Mouse (Mus musculus): ENCODE results near the gene Cpeb4. TPM values are rescaled to one million over a fixed set of nuclear protein-coding genes. Genes with fewer than 3 reads are reported as not detected.

Gene Cpeb4
- polyA plus RNA-seq, 1 experiment from 2014 or later, result 5.0 TPM

DNA sequence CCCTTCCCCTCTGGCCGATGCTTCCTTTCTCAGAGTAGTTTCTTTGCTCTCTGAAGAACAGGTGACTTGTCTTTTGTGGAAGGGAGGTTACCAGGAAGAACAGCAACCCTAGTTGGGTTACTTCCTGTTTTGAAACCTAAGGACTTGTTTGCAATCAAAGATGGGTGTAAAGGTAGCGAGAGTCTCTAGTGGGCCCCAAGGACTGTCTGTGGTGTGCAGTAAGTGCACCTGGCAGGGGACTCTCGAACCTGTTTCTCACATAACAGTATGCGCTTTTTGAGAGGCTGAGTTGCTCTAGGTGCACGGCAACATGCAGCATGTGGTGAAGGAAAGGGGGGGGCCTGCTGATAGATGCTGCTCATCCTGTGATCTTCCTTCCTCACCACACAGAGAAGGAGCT, 40.0 kb upstream of the Cpeb4 start:
- no peak overlapping the region for H3K4me2 ChIP-seq (replicated peaks; ENCODE audit: low read depth, low read length)
- H3K4me1 ChIP-seq (ENCODE audit: control insufficient read depth, insufficient read depth, low read length), result peaks cover 16% of the 10 kb centered on the region
- H3K27me3 ChIP-seq (ENCODE audit: control insufficient read depth, insufficient read depth, low read length), result no peaks in the 10 kb centered on the region
- H3K9me3 ChIP-seq (ENCODE audit: control insufficient read depth, low read length), result no peaks in the 10 kb centered on the region
- H3K9ac ChIP-seq (ENCODE audit: low read depth, low read length), result no peak overlapping the region
- ATAC-seq (ENCODE audit: low FRiP score, low TSS enrichment), result no peak
- no peak overlapping the region for H3K27ac ChIP-seq (ENCODE audit: low read depth, low read length)
- H3K36me3 ChIP-seq (ENCODE audit: control insufficient read depth, insufficient read depth, low read length), result no peaks in the 10 kb centered on the region
- no peak overlapping the region for H3K4me3 ChIP-seq (ENCODE audit: low read length)
- WGBS, result 77% methylated on average over 5 of the region's 5 CpGs

DNA sequence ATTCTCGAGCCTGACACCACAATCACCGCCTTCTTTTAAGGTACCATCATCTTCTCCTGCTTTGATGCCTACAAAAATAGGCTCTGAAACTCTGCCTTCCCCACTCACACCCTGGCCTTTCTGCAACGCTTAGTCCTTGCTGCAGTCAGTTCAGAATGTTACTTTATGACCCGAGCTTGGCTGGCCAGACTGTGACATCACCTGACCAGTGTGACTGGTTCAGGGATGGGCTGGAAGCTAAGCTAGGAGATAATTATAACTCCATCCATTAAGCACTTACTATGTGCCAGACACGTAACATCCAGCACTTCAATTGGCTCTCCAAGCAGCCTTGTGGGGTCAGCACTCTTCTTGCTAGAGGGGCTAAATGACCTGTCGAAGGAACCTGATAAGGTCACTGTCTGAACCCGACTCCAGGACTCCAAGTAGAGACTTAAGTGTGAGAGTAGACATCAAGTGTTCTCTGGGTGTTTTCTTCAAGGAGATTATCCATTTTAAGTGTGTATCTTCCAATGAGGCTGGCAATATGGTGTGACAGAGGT, 39.5 kb upstream of the Cpeb4 start:
- Histone ChIP-seq H3K9ac (ENCODE audit: low read depth, low read length) (no peak overlapping the region), H3K27ac (ENCODE audit: low read depth, low read length) (no peak overlapping the region), H3K4me1 (ENCODE audit: control insufficient read depth, insufficient read depth, low read length) (peaks cover 16% of the 10 kb centered on the region), H3K4me3 (ENCODE audit: low read length) (no peak overlapping the region), H3K36me3 (ENCODE audit: control insufficient read depth, insufficient read depth, low read length) (no peaks in the 10 kb centered on the region), H3K27me3 (ENCODE audit: control insufficient read depth, insufficient read depth, low read length) (no peaks in the 10 kb centered on the region), H3K9me3 (ENCODE audit: control insufficient read depth, low read length) (no peaks in the 10 kb centered on the region), H3K4me2 (replicated peaks; ENCODE audit: low read depth, low read length) (no peak overlapping the region)
- 67% methylated on average over 7 of the region's 7 CpGs for WGBS
- no peak for ATAC-seq (ENCODE audit: low FRiP score, low TSS enrichment)

DNA sequence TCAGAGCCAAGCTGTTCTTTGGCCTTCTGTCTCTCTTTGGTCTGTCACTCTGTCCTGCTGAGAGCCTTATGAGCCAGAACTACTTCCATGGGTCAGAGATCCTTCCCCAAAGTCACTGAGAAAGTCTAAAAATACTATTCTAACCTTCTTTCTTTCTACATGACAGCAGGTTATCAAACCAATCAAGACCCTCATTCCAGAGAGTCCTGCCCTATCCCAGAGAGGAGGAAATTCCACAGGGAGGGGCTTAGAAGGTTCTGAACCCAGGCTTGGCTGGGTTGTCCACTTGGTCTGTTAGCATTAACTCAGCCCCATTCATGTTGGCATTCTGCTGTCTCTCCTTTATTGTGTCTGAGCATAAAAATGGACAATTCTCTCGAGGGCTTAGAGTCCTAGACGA, 38.5 kb upstream of the Cpeb4 start:
- ATAC-seq (ENCODE audit: low FRiP score, low TSS enrichment), result no peak
- H3K36me3 ChIP-seq (ENCODE audit: control insufficient read depth, insufficient read depth, low read length), result no peaks in the 10 kb centered on the region
- no peak overlapping the region for H3K4me2 ChIP-seq (replicated peaks; ENCODE audit: low read depth, low read length)
- WGBS, result 61% methylated on average over 2 of the region's 2 CpGs
- H3K9me3 ChIP-seq (ENCODE audit: control insufficient read depth, low read length), result no peaks in the 10 kb centered on the region
- H3K27me3 ChIP-seq (ENCODE audit: control insufficient read depth, insufficient read depth, low read length), result no peaks in the 10 kb centered on the region
- no peak overlapping the region for H3K9ac ChIP-seq (ENCODE audit: low read depth, low read length)
- peaks cover 16% of the 10 kb centered on the region for H3K4me1 ChIP-seq (ENCODE audit: control insufficient read depth, insufficient read depth, low read length)
- H3K4me3 ChIP-seq (ENCODE audit: low read length), result no peak overlapping the region
- H3K27ac ChIP-seq (ENCODE audit: low read depth, low read length), result no peak overlapping the region

DNA sequence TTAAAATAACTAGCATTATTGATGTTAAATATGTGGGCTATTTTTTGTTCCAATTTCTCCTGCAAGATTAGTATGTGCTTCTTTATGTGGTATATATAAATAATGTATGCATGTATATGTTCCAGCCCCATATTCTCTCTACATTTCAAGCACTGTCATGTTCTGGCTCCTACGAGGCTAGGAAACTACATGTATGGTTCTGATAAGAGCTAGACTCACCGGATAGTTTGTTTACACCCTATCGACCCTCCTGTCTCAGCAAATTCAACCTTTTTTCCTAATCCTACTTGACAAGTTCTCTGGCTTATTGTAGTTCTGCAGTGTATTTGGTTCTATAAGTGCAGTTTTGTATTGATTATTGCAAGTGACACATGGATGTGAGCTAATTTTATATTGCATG, 36.7 kb upstream of the Cpeb4 start:
- Histone ChIP-seq H3K9ac (ENCODE audit: low read depth, low read length) (no peak overlapping the region), H3K27me3 (ENCODE audit: control insufficient read depth, insufficient read depth, low read length) (no peaks in the 10 kb centered on the region), H3K36me3 (ENCODE audit: control insufficient read depth, insufficient read depth, low read length) (no peaks in the 10 kb centered on the region), H3K27ac (ENCODE audit: low read depth, low read length) (no peak overlapping the region), H3K4me2 (replicated peaks; ENCODE audit: low read depth, low read length) (no peak overlapping the region), H3K4me1 (ENCODE audit: control insufficient read depth, insufficient read depth, low read length) (peaks cover 18% of the 10 kb centered on the region), H3K9me3 (ENCODE audit: control insufficient read depth, low read length) (no peaks in the 10 kb centered on the region), H3K4me3 (ENCODE audit: low read length) (no peak overlapping the region)
- 92% methylated on average over 3 of the region's 3 CpGs for WGBS
- no peak for ATAC-seq (ENCODE audit: low FRiP score, low TSS enrichment)

DNA sequence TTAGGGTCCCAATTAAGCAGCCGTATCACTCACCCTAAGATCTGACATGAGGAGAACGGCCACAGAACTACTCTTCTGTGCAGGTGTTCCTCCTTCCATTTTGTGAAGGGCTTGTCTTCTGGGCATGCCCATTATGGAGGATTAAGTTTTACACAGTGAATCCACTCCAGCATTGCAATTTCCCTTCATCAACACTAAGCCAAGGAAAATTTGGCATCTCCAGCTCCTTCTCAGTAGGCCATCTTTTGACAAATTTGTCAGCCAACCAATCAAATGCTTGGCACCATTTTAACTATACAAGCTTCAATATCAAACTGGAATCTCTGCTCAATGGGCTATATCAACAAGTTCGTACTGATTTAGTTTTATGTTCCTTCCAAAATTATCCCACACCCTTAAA, 34.8 kb upstream of the Cpeb4 start:
- no peak for ATAC-seq (ENCODE audit: low FRiP score, low TSS enrichment)
- H3K9me3 ChIP-seq (ENCODE audit: control insufficient read depth, low read length), result no peaks in the 10 kb centered on the region
- H3K4me1 ChIP-seq (ENCODE audit: control insufficient read depth, insufficient read depth, low read length), result peaks cover 8% of the 10 kb centered on the region; the same call in 1 of the 2 replicates
- no peak overlapping the region for H3K27ac ChIP-seq (ENCODE audit: low read depth, low read length)
- H3K4me2 ChIP-seq (replicated peaks; ENCODE audit: low read depth, low read length), result no peak overlapping the region
- H3K36me3 ChIP-seq (ENCODE audit: control insufficient read depth, insufficient read depth, low read length), result no peaks in the 10 kb centered on the region
- H3K27me3 ChIP-seq (ENCODE audit: control insufficient read depth, insufficient read depth, low read length), result no peaks in the 10 kb centered on the region
- WGBS, result 83% methylated on average over 3 of the region's 3 CpGs
- no peak overlapping the region for H3K9ac ChIP-seq (ENCODE audit: low read depth, low read length)
- no peak overlapping the region for H3K4me3 ChIP-seq (ENCODE audit: low read length)

DNA sequence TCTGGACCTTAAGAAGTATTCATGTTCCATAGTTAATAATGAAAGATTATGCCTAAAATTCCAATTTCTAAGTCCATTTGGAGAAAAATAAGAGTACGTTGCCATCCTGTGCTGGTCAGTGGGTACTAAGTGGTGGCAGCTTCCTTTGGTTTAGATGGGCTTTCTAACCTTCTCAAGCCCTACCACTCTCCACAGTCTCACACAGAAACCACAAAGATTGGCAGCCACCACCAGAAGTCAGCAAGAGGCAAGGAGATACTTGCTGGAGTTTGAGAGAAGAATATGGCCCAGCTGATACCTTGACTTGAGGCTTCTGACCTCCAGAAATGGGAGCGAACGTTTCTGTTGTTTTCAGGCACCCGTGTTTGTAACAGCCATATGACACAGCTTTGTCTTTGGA, 34.3 kb upstream of the Cpeb4 start:
- WGBS, result 87% methylated on average over 4 of the region's 4 CpGs
- H3K9ac ChIP-seq (ENCODE audit: low read depth, low read length), result no peak overlapping the region
- H3K4me1 ChIP-seq (ENCODE audit: control insufficient read depth, insufficient read depth, low read length), result peaks cover 8% of the 10 kb centered on the region; the same call in 1 of the 2 replicates
- H3K27me3 ChIP-seq (ENCODE audit: control insufficient read depth, insufficient read depth, low read length), result no peaks in the 10 kb centered on the region
- no peak for ATAC-seq (ENCODE audit: low FRiP score, low TSS enrichment)
- no peak overlapping the region for H3K4me3 ChIP-seq (ENCODE audit: low read length)
- H3K4me2 ChIP-seq (replicated peaks; ENCODE audit: low read depth, low read length), result no peak overlapping the region
- H3K27ac ChIP-seq (ENCODE audit: low read depth, low read length), result no peak overlapping the region
- no peaks in the 10 kb centered on the region for H3K9me3 ChIP-seq (ENCODE audit: control insufficient read depth, low read length)
- H3K36me3 ChIP-seq (ENCODE audit: control insufficient read depth, insufficient read depth, low read length), result no peaks in the 10 kb centered on the region

DNA sequence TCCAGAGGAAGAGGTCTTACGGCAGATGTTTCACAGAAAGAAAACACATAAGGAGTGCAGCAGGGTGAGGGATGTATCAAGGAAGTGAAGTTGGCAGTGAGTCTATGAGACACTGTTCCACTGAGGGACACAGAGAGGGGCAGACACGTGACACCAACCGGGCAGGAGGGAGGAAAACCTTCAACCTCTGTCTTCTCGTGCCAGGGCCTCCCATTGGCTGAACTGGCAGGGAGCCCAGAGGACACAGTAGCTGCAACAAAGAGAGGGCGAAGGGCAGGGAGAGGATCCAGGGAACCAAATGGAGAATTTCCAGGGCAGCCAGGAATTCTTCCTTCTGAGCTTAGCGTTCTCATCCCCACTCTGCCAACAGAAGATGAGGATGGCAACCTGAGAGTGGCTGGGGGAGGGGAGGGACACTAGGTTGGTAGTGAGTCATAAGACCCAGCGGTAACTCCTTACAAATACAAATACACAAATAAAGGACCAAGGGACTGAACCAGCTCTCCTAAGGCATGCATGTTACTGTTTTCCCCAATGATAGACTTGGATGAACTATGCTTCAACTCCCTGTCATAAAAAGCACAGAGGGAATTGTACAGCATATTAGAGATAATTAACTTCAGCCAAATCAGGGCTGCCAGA, 33.4 kb upstream of the Cpeb4 start:
- no peak overlapping the region for H3K27ac ChIP-seq (ENCODE audit: low read depth, low read length)
- peaks cover 8% of the 10 kb centered on the region; the same call in 1 of the 2 replicates for H3K4me1 ChIP-seq (ENCODE audit: control insufficient read depth, insufficient read depth, low read length)
- WGBS, result 50% methylated on average over 7 of the region's 7 CpGs
- no peaks in the 10 kb centered on the region for H3K27me3 ChIP-seq (ENCODE audit: control insufficient read depth, insufficient read depth, low read length)
- no peaks in the 10 kb centered on the region for H3K36me3 ChIP-seq (ENCODE audit: control insufficient read depth, insufficient read depth, low read length)
- H3K4me2 ChIP-seq (replicated peaks; ENCODE audit: low read depth, low read length), result no peak overlapping the region
- H3K9ac ChIP-seq (ENCODE audit: low read depth, low read length), result no peak overlapping the region
- no peak for ATAC-seq (ENCODE audit: low FRiP score, low TSS enrichment)
- no peak overlapping the region for H3K4me3 ChIP-seq (ENCODE audit: low read length)
- no peaks in the 10 kb centered on the region for H3K9me3 ChIP-seq (ENCODE audit: control insufficient read depth, low read length)

DNA sequence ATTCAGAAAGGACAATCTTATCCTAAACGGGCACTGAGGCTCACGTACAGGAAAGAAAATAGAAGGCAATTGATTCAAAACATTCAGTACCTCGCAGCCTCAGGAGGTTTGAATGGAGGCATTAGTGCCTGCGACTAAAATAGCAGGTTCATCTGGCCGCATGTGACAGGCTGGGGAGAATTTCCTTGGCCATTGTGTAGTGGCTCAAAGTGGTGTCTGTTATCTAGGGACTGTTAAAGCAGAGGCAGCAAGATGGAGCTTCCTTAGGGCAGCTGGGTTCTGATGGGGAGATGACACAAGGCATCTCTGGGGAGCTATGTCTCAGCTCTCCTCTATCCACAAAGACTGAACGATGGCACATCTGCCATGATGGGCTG, 32.9 kb upstream of the Cpeb4 start:
- H3K4me1 ChIP-seq (ENCODE audit: control insufficient read depth, insufficient read depth, low read length), result peaks cover 8% of the 10 kb centered on the region; the same call in 1 of the 2 replicates
- no peak overlapping the region for H3K27ac ChIP-seq (ENCODE audit: low read depth, low read length)
- no peak for ATAC-seq (ENCODE audit: low FRiP score, low TSS enrichment)
- 75% methylated on average over 6 of the region's 6 CpGs for WGBS
- no peak overlapping the region for H3K9ac ChIP-seq (ENCODE audit: low read depth, low read length)
- no peaks in the 10 kb centered on the region for H3K36me3 ChIP-seq (ENCODE audit: control insufficient read depth, insufficient read depth, low read length)
- H3K4me3 ChIP-seq (ENCODE audit: low read length), result no peak overlapping the region
- H3K9me3 ChIP-seq (ENCODE audit: control insufficient read depth, low read length), result no peaks in the 10 kb centered on the region
- no peak overlapping the region for H3K4me2 ChIP-seq (replicated peaks; ENCODE audit: low read depth, low read length)
- H3K27me3 ChIP-seq (ENCODE audit: control insufficient read depth, insufficient read depth, low read length), result no peaks in the 10 kb centered on the region

DNA sequence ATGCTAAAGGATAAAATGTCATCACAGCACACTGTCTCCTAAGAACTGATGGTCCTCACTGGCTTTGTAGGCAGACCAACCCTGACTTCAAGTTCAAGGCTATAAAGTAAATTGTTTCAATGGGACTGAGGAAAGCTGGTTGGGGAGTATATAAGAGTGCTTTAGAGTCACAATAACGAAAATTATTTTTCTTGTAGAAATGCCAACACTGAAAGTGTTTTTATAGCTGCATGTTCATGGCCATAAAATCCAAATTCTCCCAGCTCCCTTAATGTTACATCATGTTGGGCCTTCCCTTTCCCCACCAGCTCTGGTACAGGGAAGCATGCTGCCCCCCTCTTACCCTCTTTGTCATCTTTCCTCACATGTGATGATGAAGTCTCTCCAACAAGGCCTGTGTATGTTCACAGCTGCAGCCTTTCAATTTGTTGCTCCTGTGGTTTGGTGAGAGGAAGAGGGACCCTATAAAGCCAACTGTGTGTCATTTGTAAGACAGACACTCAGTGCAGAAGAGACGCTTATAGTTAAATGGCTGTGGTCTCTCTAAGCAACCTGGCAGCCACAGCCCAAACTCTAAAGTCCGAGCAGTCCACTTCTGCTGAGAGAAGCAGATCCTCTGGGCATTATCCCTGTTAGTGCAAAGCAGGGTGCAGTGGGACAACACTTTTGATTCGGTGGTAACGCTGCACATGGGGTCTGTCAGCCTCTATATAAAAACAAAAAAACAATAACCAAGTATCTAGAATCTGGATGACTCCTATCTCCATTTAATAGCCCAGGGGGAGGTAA, 29.6 kb upstream of the Cpeb4 start:
- ATAC-seq (ENCODE audit: low FRiP score, low TSS enrichment), result no peak
- no peak overlapping the region for H3K4me3 ChIP-seq (ENCODE audit: low read length)

More for the DNA sequence above, 29.6 kb upstream of the Cpeb4 start:
- Histone ChIP-seq H3K36me3 (ENCODE audit: control insufficient read depth, insufficient read depth, low read length) (no peaks in the 10 kb centered on the region), H3K9ac (ENCODE audit: low read depth, low read length) (no peak overlapping the region), H3K27ac (ENCODE audit: low read depth, low read length) (no peak overlapping the region), H3K27me3 (ENCODE audit: control insufficient read depth, insufficient read depth, low read length) (no peaks in the 10 kb centered on the region), H3K4me1 (ENCODE audit: control insufficient read depth, insufficient read depth, low read length) (peaks cover 8% of the 10 kb centered on the region; the same call in 1 of the 2 replicates), H3K4me2 (replicated peaks; ENCODE audit: low read depth, low read length) (no peak overlapping the region), H3K9me3 (ENCODE audit: control insufficient read depth, low read length) (no peaks in the 10 kb centered on the region)
- 73% methylated on average over 5 of the region's 5 CpGs for WGBS

Data from kidney, embryonic 14.5 days (tissue).